Mouse (Mus musculus) neural tube, embryonic 15.5 days (tissue): ENCODE measurements around the gene Ankrd23. TPM values are rescaled to one million over a fixed set of nuclear protein-coding genes. Genes with fewer than 3 reads are reported as not detected.

Experiments
- microRNA-seq: library from miRNA; unstranded; fragments of <30 nt; microRNA quantifications from one replicate; pipeline ENCODE4, GENCODE M21; 2017
- polyA plus RNA-seq: library from polyadenylated mRNA; unstranded; fragments of >200 nt; fragmentation: Nextera tagmentation; extraction: Ambion mirVana; gene quantifications from 2 replicates; pipeline ENCODE4 v1.2.1, GENCODE M21; 2015

Ankrd23 gene
- polyA plus RNA-seq, 1 experiment from 2014 or later: 21.6 TPM

Small RNA genes lying within 50 kb of the gene (microRNA-seq; reads per million reads assigned to microRNA genes)
- gene Gm47280: not detected

Other genes with a start within 250 kb of the Ankrd23 start
- 3.7 and 9.8 TPM in 2 replicates for gene Arid5a, start 229.2 kb downstream of the Ankrd23 start, polyA plus RNA-seq
- gene Kansl3, start 167.7 kb downstream of the Ankrd23 start, polyA plus RNA-seq: 36.0 and 36.7 TPM in 2 replicates
- gene Fer1l5, start 164.6 kb downstream of the Ankrd23 start, polyA plus RNA-seq: 1.8 and 2.0 TPM in 2 replicates
- 69.4 and 73.6 TPM in 2 replicates for gene Lman2l, start 91.6 kb downstream of the Ankrd23 start, polyA plus RNA-seq
- gene Cnnm4, start 65.3 kb downstream of the Ankrd23 start, polyA plus RNA-seq: 10.6 and 15.0 TPM in 2 replicates
- gene Cnnm3, start 25.0 kb downstream of the Ankrd23 start, polyA plus RNA-seq: 3.1 and 4.5 TPM in 2 replicates
- 0.36 and 1.2 TPM in 2 replicates for gene Gm42417, start 2.5 kb upstream of the Ankrd23 start, polyA plus RNA-seq
- 29.4 and 33.0 TPM in 2 replicates for gene Ankrd39, start 10.6 kb upstream of the Ankrd23 start, polyA plus RNA-seq
- gene Sema4c, start 21.5 kb upstream of the Ankrd23 start, polyA plus RNA-seq: 20.5 and 20.8 TPM in 2 replicates
- 0.27 and 0.51 TPM in 2 replicates for gene Fam178b, start 146.3 kb upstream of the Ankrd23 start, polyA plus RNA-seq
- 808 and 899 TPM in 2 replicates for gene Cox5b, start 154.6 kb upstream of the Ankrd23 start, polyA plus RNA-seq
- 0.32 and 0.74 TPM in 2 replicates for gene 4933424G06Rik, start 173.3 kb upstream of the Ankrd23 start, polyA plus RNA-seq
- 122 TPM in 2 replicates for gene Actr1b, start 177.5 kb upstream of the Ankrd23 start, polyA plus RNA-seq
- gene Zap70, start 224.9 kb upstream of the Ankrd23 start, polyA plus RNA-seq: 1.2 and 5.1 TPM in 2 replicates